Mouse (Mus musculus): Measurements from ENCODE around the gene Ppp1r12a. TPM values are rescaled to one million over a fixed set of nuclear protein-coding genes. Genes with fewer than 3 reads are reported as not detected.

Ppp1r12a gene
- total RNA-seq, 2 experiments from 2014 or later: 145 to 150 TPM

DNA sequence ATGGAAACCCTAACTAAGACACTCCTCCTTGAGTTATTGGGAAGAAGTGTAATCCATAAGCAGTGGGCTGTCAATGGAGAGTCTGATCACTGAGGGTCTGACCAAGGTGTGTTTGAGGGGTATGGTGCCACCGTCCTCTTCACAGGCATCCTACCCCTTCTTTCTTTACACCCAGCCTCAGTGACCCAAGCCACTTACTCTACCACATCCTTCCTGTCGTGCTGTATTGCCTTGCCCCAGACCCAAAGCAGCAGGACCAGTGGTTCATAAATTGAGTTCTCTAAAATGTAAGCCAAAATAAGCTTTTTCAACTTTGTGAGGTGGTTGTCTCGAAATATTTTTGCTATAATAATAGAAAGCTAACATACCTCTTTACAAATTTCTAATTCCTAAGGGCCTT is 22.2 kb upstream of the Ppp1r12a start:
- intact Hi-C loops (cut with DNase I): no loop called here
- DNase-seq (ENCODE audit: extremely low spot score in 1 of 2, low spot score in 2 of 2): no peak
- no peak overlapping the region for H3K27ac ChIP-seq
- H3K4me3 ChIP-seq: no peak overlapping the region
- no peak for TF ChIP-seq CTCF (IDR thresholded peaks at IDR 0.05)

GRCm38 (mm10) chr10:108140742-108141141 is 21.3 kb upstream of the Ppp1r12a start:
- Histone ChIP-seq H3K4me3 (no peak overlapping the region), H3K27ac (no peak overlapping the region)
- intact Hi-C loops (cut with DNase I): no loop called here
- TF ChIP-seq CTCF (IDR thresholded peaks at IDR 0.05): no peak
- DNase-seq (ENCODE audit: extremely low spot score in 1 of 2, low spot score in 2 of 2): no peak

DNA sequence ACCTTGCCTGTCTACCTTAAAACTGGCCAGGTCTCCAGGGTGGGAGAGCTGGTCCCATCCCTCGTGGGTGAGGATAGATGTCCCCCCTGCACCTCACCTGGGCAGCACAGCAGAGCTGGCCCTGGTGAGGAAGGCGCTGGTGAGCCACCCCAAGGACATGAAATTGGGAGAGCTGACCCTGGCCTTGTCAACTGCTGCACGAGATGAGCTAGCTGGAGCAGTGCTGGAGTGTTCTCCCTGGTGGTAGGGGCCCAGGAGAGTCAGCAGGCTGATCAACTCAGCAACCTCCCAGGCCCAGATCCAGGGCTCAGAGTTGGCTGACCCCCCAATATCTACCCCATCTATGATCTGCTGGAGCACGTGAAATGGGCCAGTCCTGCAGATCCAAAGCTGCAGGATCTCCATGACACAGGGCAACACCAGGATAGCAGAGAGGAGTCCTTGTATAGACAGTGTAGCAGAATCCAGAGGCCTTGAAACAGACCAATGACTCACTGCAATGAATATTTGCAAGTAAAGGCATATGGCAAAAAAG is 17.9 kb upstream of the Ppp1r12a start:
- Histone ChIP-seq H3K27ac (no peak overlapping the region), H3K4me3 (no peak overlapping the region)
- no peak for DNase-seq (ENCODE audit: extremely low spot score in 1 of 2, low spot score in 2 of 2)
- no peak for TF ChIP-seq CTCF (IDR thresholded peaks at IDR 0.05)
- intact Hi-C loops (cut with DNase I): no loop called here

- no peak for TF ChIP-seq CTCF (IDR thresholded peaks at IDR 0.05)
- H3K27ac ChIP-seq: no peak overlapping the region
- DNase-seq (ENCODE audit: extremely low spot score in 1 of 2, low spot score in 2 of 2): no peak
Observed at GRCm38 (mm10) chr10:108145701-108146100, 16.3 kb upstream of the Ppp1r12a start.

GRCm38 (mm10) chr10:108147031-108147430 is 15.0 kb upstream of the Ppp1r12a start:
- TF ChIP-seq CTCF (IDR thresholded peaks at IDR 0.05): no peak
- H3K27ac ChIP-seq: no peak overlapping the region
- DNase-seq (ENCODE audit: extremely low spot score in 1 of 2, low spot score in 2 of 2): no peak
- intact Hi-C loops (cut with DNase I): no loop called here
- H3K4me3 ChIP-seq: no peak overlapping the region

More at GRCm38 (mm10) chr10:108145701-108146100, 16.3 kb upstream of the Ppp1r12a start:
- H3K4me3 ChIP-seq: no peak overlapping the region
- intact Hi-C loops (cut with DNase I): no loop called here

- no peak for TF ChIP-seq CTCF (IDR thresholded peaks at IDR 0.05)
- intact Hi-C loops (cut with DNase I): no loop called here
- H3K27ac ChIP-seq: no peak overlapping the region
- H3K4me3 ChIP-seq: no peak overlapping the region
- DNase-seq (ENCODE audit: extremely low spot score in 1 of 2, low spot score in 2 of 2): no peak
Observed at GRCm38 (mm10) chr10:108153301-108153700, 8.7 kb upstream of the Ppp1r12a start.

DNA sequence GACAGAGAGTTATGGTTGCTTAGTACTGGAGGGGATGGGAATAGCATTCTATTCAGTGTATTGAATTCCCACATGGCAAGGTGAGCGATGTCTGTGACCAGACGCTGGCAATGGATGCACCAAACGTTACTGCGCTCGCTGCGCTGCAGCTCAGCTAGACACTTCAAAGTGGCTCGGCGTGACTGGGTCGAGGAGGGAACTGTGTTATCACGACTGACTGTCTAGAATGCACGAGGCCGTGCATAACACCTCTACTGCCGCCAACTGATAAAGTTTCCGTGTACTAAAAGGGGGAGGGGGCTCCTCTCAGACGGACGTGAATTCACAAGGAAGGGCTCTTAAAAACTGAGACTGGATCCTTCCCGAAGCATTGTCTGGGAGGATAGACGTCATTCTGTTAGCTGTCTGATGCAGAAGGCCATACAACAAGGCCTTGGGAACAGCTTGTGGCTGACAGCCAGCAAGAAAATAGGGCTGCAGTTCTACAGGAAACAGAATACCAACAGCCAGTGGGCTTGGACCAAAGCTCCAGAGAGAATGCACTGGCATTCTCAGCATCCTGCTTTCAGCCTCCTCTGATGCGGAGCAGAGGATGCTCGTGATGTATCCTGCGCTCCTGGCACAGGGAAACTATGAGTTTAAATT is 6.8 kb upstream of the Ppp1r12a start:
- Histone ChIP-seq H3K4me3 (no peak overlapping the region), H3K27ac (no peak overlapping the region)
- intact Hi-C loops (cut with DNase I): no loop called here
- TF ChIP-seq CTCF (IDR thresholded peaks at IDR 0.05): no peak
- DNase-seq (ENCODE audit: extremely low spot score in 1 of 2, low spot score in 2 of 2): no peak

- no peak for TF ChIP-seq CTCF (IDR thresholded peaks at IDR 0.05)
- no peak overlapping the region for H3K27ac ChIP-seq
- DNase-seq (ENCODE audit: extremely low spot score in 1 of 2, low spot score in 2 of 2): no peak
- intact Hi-C loops (cut with DNase I): no loop called here
- H3K4me3 ChIP-seq: no peak overlapping the region
Observed at GRCm38 (mm10) chr10:108155687-108156067, 6.3 kb upstream of the Ppp1r12a start.

DNA sequence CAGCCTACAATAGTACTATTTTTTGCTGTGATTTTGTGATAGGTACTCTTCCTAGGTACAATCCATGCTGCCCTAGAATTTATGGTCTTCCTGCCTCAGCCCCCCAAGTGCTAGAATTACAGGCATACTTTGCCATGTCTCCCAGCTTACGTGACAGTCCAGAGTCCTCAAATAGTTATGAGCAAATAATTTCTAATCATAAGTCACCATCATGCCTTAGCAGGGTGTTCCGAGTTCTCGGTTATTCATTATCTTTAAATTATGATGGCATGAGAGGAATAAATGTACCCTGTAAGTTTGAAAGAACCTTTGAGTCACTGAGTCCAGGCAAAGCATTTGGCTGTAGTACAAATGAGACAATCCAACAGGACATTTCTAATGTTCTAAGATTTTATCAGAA is 5.9 kb upstream of the Ppp1r12a start:
- Histone ChIP-seq H3K27ac (no peak overlapping the region), H3K4me3 (no peak overlapping the region)
- no peak for TF ChIP-seq CTCF (IDR thresholded peaks at IDR 0.05)
- intact Hi-C loops (cut with DNase I): no loop called here
- no peak for DNase-seq (ENCODE audit: extremely low spot score in 1 of 2, low spot score in 2 of 2)

- DNase-seq (ENCODE audit: extremely low spot score in 1 of 2, low spot score in 2 of 2): no peak
- Histone ChIP-seq H3K27ac (no peak overlapping the region), H3K4me3 (no peak overlapping the region)
- no peak for TF ChIP-seq CTCF (IDR thresholded peaks at IDR 0.05)
- intact Hi-C loops (cut with DNase I): no loop called here
Observed at GRCm38 (mm10) chr10:108159002-108159401, 3.0 kb upstream of the Ppp1r12a start.

- intact Hi-C loops (cut with DNase I): loop anchor here (2.0 to 5.0 kb wide), 3 partner anchors 74 to 230 kb away; no protein-coding TSS in a partner anchor
- DNase-seq (ENCODE audit: extremely low spot score in 1 of 2, low spot score in 2 of 2): peak; percentile 47 to 56
- peak overlapping the region; percentile 99 for H3K27ac ChIP-seq
- peak overlapping the region; percentile 98 for H3K4me3 ChIP-seq
- TF ChIP-seq CTCF (IDR thresholded peaks at IDR 0.05): no peak
Observed at GRCm38 (mm10) chr10:108162297-108163020, 466 bp downstream of the Ppp1r12a start.

DNA sequence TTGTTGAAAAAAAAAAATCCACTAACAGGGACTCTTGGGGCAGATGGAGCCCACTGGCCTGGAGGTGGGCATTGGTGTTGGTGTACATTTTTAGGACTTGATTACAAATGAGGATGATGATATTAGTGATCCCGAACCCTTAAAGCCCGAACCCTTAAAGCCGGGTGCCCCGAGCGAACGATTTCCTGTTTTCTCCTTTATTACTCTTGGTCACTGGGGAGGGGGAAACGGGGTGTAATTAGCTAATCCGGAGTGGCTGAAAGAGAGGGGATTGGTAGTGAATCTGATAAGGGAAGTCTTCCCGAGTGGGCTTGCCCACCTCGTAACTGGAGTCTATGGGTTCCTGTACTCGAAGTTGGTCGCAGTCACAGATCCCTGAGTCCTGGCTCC is 1.0 kb downstream of the Ppp1r12a start:
- H3K27ac ChIP-seq: peak overlapping the region; percentile 99
- intact Hi-C loops (cut with DNase I): loop anchor here (2.0 to 5.0 kb wide), 3 partner anchors 74 to 231 kb away; no protein-coding TSS in a partner anchor
- no peak for TF ChIP-seq CTCF (IDR thresholded peaks at IDR 0.05)
- no peak for DNase-seq (ENCODE audit: extremely low spot score in 1 of 2, low spot score in 2 of 2)
- H3K4me3 ChIP-seq: peak overlapping the region; percentile 98

All from left cerebral cortex, adult 2 months (tissue).